Mouse (Mus musculus) midbrain, postnatal 0 days (tissue): ENCODE measurements around the gene Itgb2l. TPM values are rescaled to one million over a fixed set of nuclear protein-coding genes. Genes with fewer than 3 reads are reported as not detected.

Experiments
- ATAC-seq: fragments of 200-750 bp; cut with Nextera tagmentation; 2 replicates; pipeline ENCODE4 v1.8.0; 2017; ENCODE audit warnings: moderate number of reproducible peaks, mild to moderate bottlenecking, moderate TSS enrichment, moderate library complexity; ENCODE audit not compliant: low FRiP score
- DNase-seq: peaks from one replicate; pipeline ENCODE4 v3.0.0-alpha.2; 2015; ENCODE audit warnings: low spot score
- H3K27ac ChIP-seq: fragments of 300-500 bp; sonication (generic); 2 replicates; pipeline ENCODE4 v1.5.1; 2014; ENCODE audit warnings: low read depth, mild to moderate bottlenecking, low read length, mixed read lengths
- H3K27me3 ChIP-seq: fragments of 300-500 bp; sonication (generic); 2 replicates; pipeline ENCODE4 v1.6.1; 2014; ENCODE audit warnings: low read length, control low read depth, mixed read lengths; ENCODE audit not compliant: insufficient read depth
- H3K36me3 ChIP-seq: fragments of 300-500 bp; sonication (generic); 2 replicates; pipeline ENCODE4 v1.6.1; 2014; ENCODE audit warnings: low read length, control low read depth, mixed read lengths; ENCODE audit not compliant: insufficient read depth
- H3K4me1 ChIP-seq: fragments of 300-500 bp; sonication (generic); 2 replicates; pipeline ENCODE4 v1.6.1; 2014; ENCODE audit warnings: mild to moderate bottlenecking, control low read depth, antibody characterized with exemption, low read length, mixed read lengths; ENCODE audit not compliant: insufficient read depth
- H3K4me2 ChIP-seq: fragments of 300-500 bp; sonication (generic); 2 replicates; pipeline ENCODE4 v1.6.1; 2014; ENCODE audit warnings: low read depth, mild to moderate bottlenecking, low read length, mixed read lengths; ENCODE audit not compliant: poor library complexity, severe bottlenecking
- H3K4me3 ChIP-seq: fragments of 300-500 bp; sonication (generic); 2 replicates; pipeline ENCODE4 v1.5.1; 2014; ENCODE audit warnings: low read depth, mild to moderate bottlenecking, low read length, moderate library complexity
- H3K9ac ChIP-seq: fragments of 300-500 bp; sonication (generic); replicated peaks from 2 replicates; pipeline ENCODE4 v1.6.1; 2014; ENCODE audit warnings: mild to moderate bottlenecking, low read length, moderate library complexity, mixed read lengths; ENCODE audit not compliant: poor library complexity, severe bottlenecking
- H3K9me3 ChIP-seq: fragments of 300-500 bp; sonication (generic); 2 replicates; pipeline ENCODE4 v1.6.1; 2016; ENCODE audit warnings: low read length, control low read depth
- CTCF ChIP-seq: IDR thresholded peaks from 2 replicates; pipeline ENCODE4 v1.5.1; 2016; ENCODE audit warnings: antibody characterized with exemption, mild to moderate bottlenecking
- WGBS: fragments of 180-500 bp; shearing (Covaris S2); extraction: QIAGEN DNeasy Blood & Tissue Kit; methylation state at CpG from one replicate; pipeline ENCODE4 v1.1.7; 2014; 5-methylcytosine and 5-hydroxymethylcytosine counted together
- polyA plus RNA-seq: library from polyadenylated mRNA; unstranded; fragments of >200 nt; fragmentation: Nextera tagmentation; extraction: Ambion mirVana; gene quantifications from 2 replicates; pipeline ENCODE4 v1.2.1, GENCODE M21; 2015
- total RNA-seq: library from RNA; depleted of rRNA; stranded (reverse); fragments of >200 nt; gene quantifications from 2 replicates; pipeline ENCODE4 v1.2.3, GENCODE M21; 2014

Gene Itgb2l
- total and polyA plus RNA-seq, 2 experiments from 2014 or later: not detected

DNA sequence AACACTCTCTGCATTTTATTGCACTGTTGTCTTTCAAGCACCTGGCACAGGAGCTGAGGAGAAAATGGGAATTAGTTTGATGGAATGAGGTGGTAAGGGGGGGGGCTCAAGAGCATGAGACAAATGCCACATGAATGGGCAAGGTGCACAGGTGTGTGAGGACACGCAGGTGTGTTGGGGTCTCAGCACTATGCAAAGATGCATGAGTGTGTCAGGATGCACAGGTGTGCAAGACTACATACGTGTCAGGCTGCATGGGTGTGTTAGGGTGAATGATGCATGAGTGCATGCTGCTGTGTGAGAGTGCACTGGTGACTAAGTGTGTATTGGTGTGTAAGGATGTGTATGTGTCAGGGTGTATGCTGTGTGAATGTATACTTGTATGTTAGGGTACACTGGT is 18.4 kb downstream of the Itgb2l start:
- Histone ChIP-seq H3K27me3 (no peaks in the 10 kb centered on the region), H3K4me3 (no peak overlapping the region), H3K9me3 (no peaks in the 10 kb centered on the region), H3K27ac (no peak overlapping the region), H3K4me2 (no peak overlapping the region), H3K9ac (no peak overlapping the region), H3K4me1 (no peaks in the 10 kb centered on the region), H3K36me3 (no peaks in the 10 kb centered on the region)
- no peak for ATAC-seq
- 85% methylated on average over 2 of the region's 2 CpGs for WGBS
- TF ChIP-seq CTCF: no peak
- DNase-seq: no peak

DNA sequence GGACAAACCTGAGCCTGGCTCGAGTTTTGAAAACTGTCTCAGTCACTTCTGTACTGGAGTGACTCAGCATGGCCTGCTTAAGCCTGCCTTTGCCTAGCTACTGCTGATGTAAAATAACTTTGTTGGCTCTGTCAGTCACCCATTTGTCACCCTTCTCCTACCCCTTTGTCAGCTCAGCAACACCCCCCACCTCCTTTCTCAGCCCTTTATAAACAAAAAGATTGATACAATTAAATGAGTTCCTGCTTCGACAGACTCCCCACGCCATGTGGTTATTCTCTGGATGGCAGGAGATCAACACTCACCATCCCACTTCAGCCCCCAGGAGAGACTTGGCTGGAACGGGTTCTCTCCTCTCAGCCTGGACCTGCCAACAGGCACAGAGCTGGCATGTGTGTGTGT is 35.4 kb downstream of the Itgb2l start:
- no peaks in the 10 kb centered on the region for H3K27me3 ChIP-seq
- H3K9me3 ChIP-seq: no peaks in the 10 kb centered on the region
- no peaks in the 10 kb centered on the region for H3K36me3 ChIP-seq
- WGBS: 12% methylated on average over 4 of the region's 4 CpGs
- H3K27ac ChIP-seq: no peak overlapping the region
- H3K4me1 ChIP-seq: no peaks in the 10 kb centered on the region
- TF ChIP-seq CTCF: no peak
- DNase-seq (peak; percentile 51), ATAC-seq (no peak)
- H3K9ac ChIP-seq: no peak overlapping the region
- H3K4me3 ChIP-seq: no peak overlapping the region
- H3K4me2 ChIP-seq: no peak overlapping the region

DNA sequence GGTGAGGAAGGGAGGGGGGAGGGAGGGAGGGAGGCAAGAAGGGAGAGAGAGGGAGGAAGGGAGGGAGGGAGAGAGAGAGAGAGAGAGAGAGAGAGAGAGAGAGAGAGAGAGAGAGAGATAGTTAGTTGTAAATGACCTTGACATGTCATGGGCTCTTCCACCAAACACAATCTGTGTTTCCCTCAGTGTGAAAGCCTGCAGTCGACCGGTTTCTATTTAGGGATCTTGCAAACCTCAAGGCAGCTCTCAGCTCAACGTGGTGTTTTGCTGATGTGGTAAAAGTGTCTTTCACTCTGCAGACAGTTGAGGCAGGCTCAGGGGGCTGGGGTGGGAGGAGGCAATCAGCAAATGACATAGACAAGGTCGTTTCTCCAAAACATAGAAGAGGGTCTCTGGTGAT is 37.1 kb downstream of the Itgb2l start:
- no peak for TF ChIP-seq CTCF
- no peak overlapping the region for H3K27ac ChIP-seq
- no peaks in the 10 kb centered on the region for H3K27me3 ChIP-seq
- H3K9me3 ChIP-seq: no peaks in the 10 kb centered on the region
- no peak overlapping the region for H3K4me3 ChIP-seq
- H3K4me1 ChIP-seq: 0 out of 2 replicates have a peak, but pooled peaks cover 2% of the 10 kb centered on the region
- no peak overlapping the region for H3K4me2 ChIP-seq
- 68% methylated on average over 4 of the region's 4 CpGs for WGBS
- H3K36me3 ChIP-seq: no peaks in the 10 kb centered on the region
- ATAC-seq: no peak
- DNase-seq: no peak
- no peak overlapping the region for H3K9ac ChIP-seq

DNA sequence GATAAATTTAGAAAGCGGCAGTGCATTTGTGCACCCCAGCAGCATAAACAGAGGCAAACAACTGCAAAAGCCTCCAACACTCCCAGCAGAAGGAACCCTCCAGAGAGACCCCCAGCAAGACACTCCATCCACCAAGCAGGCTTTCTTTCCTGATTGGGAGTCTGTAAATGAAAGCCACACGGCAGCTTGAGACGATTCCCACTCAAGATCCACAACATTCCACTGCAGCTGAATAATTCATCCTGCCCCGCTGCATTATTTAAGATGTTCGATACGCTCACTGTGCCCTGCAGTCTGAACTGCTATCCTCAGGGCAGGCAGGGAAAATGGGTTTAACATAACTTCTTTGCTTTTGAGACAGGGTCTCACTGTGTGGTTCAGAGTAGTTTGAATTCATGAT is 41.1 kb downstream of the Itgb2l start:
- Histone ChIP-seq H3K9ac (no peak overlapping the region), H3K4me3 (no peak overlapping the region), H3K36me3 (no peaks in the 10 kb centered on the region), H3K4me1 (peaks cover 5% of the 10 kb centered on the region; the same call in 1 of the 2 replicates), H3K27me3 (no peaks in the 10 kb centered on the region), H3K4me2 (no peak overlapping the region), H3K27ac (peak overlapping the region; percentile 34; the same call in 1 of the 2 replicates), H3K9me3 (no peaks in the 10 kb centered on the region)
- DNase-seq (no peak), ATAC-seq (no peak)
- no peak for TF ChIP-seq CTCF
- WGBS: 35% methylated on average over 6 of the region's 6 CpGs

DNA sequence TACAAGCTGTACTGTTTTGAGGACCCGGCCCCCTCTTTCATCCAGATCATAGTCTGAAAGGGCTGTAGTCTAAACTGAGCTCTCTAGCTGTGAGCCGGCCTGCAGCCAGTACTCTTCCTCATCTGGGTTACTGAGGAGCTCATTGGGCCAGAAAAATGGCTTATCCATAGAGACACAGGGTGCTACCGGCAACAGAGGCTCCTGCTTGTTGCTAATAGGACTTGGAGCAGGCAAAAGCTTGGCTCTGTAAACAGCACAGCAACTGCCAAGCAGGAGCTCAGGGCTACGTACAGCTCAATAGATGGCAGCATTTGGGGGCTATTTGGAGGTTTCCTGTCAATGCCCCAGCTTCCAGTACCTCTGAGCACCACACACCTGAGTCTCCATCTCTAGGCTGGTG is 43.4 kb downstream of the Itgb2l start:
- peak; percentile 63 for DNase-seq
- Histone ChIP-seq H3K4me2 (no peak overlapping the region), H3K4me1 (peaks cover 5% of the 10 kb centered on the region; the same call in 1 of the 2 replicates), H3K27me3 (no peaks in the 10 kb centered on the region), H3K36me3 (no peaks in the 10 kb centered on the region), H3K4me3 (no peak overlapping the region), H3K9me3 (no peaks in the 10 kb centered on the region), H3K27ac (no peak overlapping the region), H3K9ac (no peak overlapping the region)
- TF ChIP-seq CTCF: peak; percentile 17
- no peak for ATAC-seq
- 50% methylated on average over 4 of the region's 4 CpGs for WGBS

DNA sequence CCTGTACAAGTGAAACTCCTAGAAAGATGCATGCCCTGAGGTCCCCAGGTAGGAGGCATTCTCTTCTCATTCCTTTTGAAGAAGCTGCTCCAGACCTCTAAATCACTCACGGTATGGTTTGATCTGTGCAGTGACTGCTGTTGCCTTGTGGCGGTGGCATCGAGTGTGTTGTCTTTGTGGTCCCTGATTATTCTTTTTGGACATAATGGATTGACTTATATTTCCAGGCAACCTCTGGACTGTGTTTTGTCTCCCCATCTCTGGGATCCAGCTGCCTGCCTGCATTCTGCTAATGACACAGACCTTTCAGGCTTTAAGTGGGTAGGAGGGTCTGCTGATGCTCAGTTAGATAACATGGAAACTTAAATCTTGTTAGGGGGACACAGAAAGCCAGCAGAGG is 44.6 kb downstream of the Itgb2l start:
- 64% methylated on average over 3 of the region's 3 CpGs for WGBS
- no peak for ATAC-seq
- Histone ChIP-seq H3K9ac (no peak overlapping the region), H3K4me2 (no peak overlapping the region), H3K27me3 (no peaks in the 10 kb centered on the region), H3K4me1 (peaks cover 10% of the 10 kb centered on the region; the same call in 1 of the 2 replicates), H3K27ac (no peak overlapping the region), H3K9me3 (no peaks in the 10 kb centered on the region), H3K4me3 (no peak overlapping the region), H3K36me3 (no peaks in the 10 kb centered on the region)
- DNase-seq: no peak
- no peak for TF ChIP-seq CTCF
